Mouse (Mus musculus) midbrain, embryonic 10.5 days (tissue): Measurements from ENCODE around the gene Gse1. TPM values are rescaled to one million over a fixed set of nuclear protein-coding genes. Genes with fewer than 3 reads are reported as not detected.
A peak's percentile ranks its signal among the peaks of the same experiment; 100 is the strongest.

Source experiments
- DNase-seq: peaks from one replicate; pipeline ENCODE4 v3.0.0-alpha.2; 2017; ENCODE audit warnings: low spot score
- H3K27ac ChIP-seq: fragments of 300-500 bp; sonication (generic); replicated peaks from 2 replicates; pipeline ENCODE4 v1.5.1; 2016; ENCODE audit warnings: mild to moderate bottlenecking
- H3K27me3 ChIP-seq: fragments of 300-500 bp; sonication (generic); 2 replicates; pipeline ENCODE4 v1.6.1; 2016; ENCODE audit warnings: low read depth, mild to moderate bottlenecking; ENCODE audit not compliant: poor library complexity, severe bottlenecking
- H3K36me3 ChIP-seq: fragments of 300-500 bp; sonication (generic); 2 replicates; pipeline ENCODE4 v1.6.1; 2016; ENCODE audit warnings: mild to moderate bottlenecking, moderate library complexity
- H3K4me1 ChIP-seq: fragments of 300-500 bp; sonication (generic); 2 replicates; pipeline ENCODE4 v1.6.1; 2016
- H3K4me3 ChIP-seq: fragments of 300-500 bp; sonication (generic); 2 replicates; pipeline ENCODE4 v1.5.1; 2016; ENCODE audit warnings: mild to moderate bottlenecking, moderate library complexity
- H3K9me3 ChIP-seq: fragments of 300-500 bp; sonication (generic); replicated peaks from 2 replicates; pipeline ENCODE4 v1.6.1; 2016; ENCODE audit warnings: mild to moderate bottlenecking
- WGBS: fragments of 180-500 bp; shearing (Covaris S2); methylation state at CpG from one replicate; pipeline ENCODE4 v1.1.7; 2016; 5-methylcytosine and 5-hydroxymethylcytosine counted together
- polyA plus RNA-seq: library from polyadenylated mRNA; unstranded; fragments of >200 nt; fragmentation: Nextera tagmentation; extraction: Ambion mirVana; gene quantifications from 2 replicates; pipeline ENCODE4 v1.2.1, GENCODE M21; 2016

Gene Gse1
- polyA plus RNA-seq, 1 experiment from 2014 or later = 12.7 TPM

- H3K36me3 ChIP-seq = no peaks in the 10 kb centered on the region
- DNase-seq = no peak
- peak overlapping the region; percentile 86 for H3K27ac ChIP-seq
- WGBS = 64% methylated on average over 9 of the region's 11 CpGs
- H3K27me3 ChIP-seq = peaks cover 82% of the 10 kb centered on the region
- H3K4me3 ChIP-seq = no peak overlapping the region
- H3K9me3 ChIP-seq = no peaks in the 10 kb centered on the region
- H3K4me1 ChIP-seq = peaks cover 100% of the 10 kb centered on the region
Measured at GRCm38 (mm10) chr8:120415474-120415873, 187.2 kb downstream of the Gse1 start.

- Histone ChIP-seq H3K9me3 (no peaks in the 10 kb centered on the region), H3K27ac (peak overlapping the region; percentile 86), H3K27me3 (peaks cover 82% of the 10 kb centered on the region), H3K4me3 (peak overlapping the region; percentile 39), H3K4me1 (peaks cover 100% of the 10 kb centered on the region), H3K36me3 (no peaks in the 10 kb centered on the region)
- DNase-seq = no peak
- 49% methylated on average over 8 of the region's 8 CpGs for WGBS
Measured at GRCm38 (mm10) chr8:120416173-120416521, 187.9 kb downstream of the Gse1 start.

- peak; percentile 80 for DNase-seq
- no peaks in the 10 kb centered on the region for H3K9me3 ChIP-seq
- H3K27ac ChIP-seq = peak overlapping the region; percentile 86
- peak overlapping the region; percentile 39 for H3K4me3 ChIP-seq
- peaks cover 100% of the 10 kb centered on the region for H3K4me1 ChIP-seq
- no peaks in the 10 kb centered on the region for H3K36me3 ChIP-seq
- WGBS = 7% methylated on average over 33 of the region's 33 CpGs
- H3K27me3 ChIP-seq = peaks cover 82% of the 10 kb centered on the region
Measured at GRCm38 (mm10) chr8:120416522-120417394, 188.5 kb downstream of the Gse1 start.

GRCm38 (mm10) chr8:120418188-120418587 is 189.9 kb downstream of the Gse1 start:
- DNase-seq = no peak
- WGBS = 71% methylated on average over 5 of the region's 5 CpGs
- Histone ChIP-seq H3K27me3 (peaks cover 79% of the 10 kb centered on the region), H3K27ac (peak overlapping the region; percentile 86), H3K4me3 (no peak overlapping the region), H3K4me1 (peaks cover 100% of the 10 kb centered on the region), H3K36me3 (no peaks in the 10 kb centered on the region), H3K9me3 (no peaks in the 10 kb centered on the region)

- Histone ChIP-seq H3K27me3 (peaks cover 79% of the 10 kb centered on the region), H3K36me3 (no peaks in the 10 kb centered on the region), H3K4me1 (peaks cover 100% of the 10 kb centered on the region), H3K4me3 (no peak overlapping the region), H3K27ac (peak overlapping the region; percentile 7; the same call in 1 of the 2 replicates), H3K9me3 (no peaks in the 10 kb centered on the region)
- no peak for DNase-seq
- WGBS = 81% methylated on average over 9 of the region's 9 CpGs
Measured at GRCm38 (mm10) chr8:120419675-120420074, 191.4 kb downstream of the Gse1 start.

GRCm38 (mm10) chr8:120420226-120420625 is 192.0 kb downstream of the Gse1 start:
- H3K9me3 ChIP-seq = no peaks in the 10 kb centered on the region
- H3K27ac ChIP-seq = peak overlapping the region; percentile 87
- no peak for DNase-seq
- WGBS = 84% methylated on average over 5 of the region's 5 CpGs
- H3K4me1 ChIP-seq = peaks cover 100% of the 10 kb centered on the region
- H3K27me3 ChIP-seq = peaks cover 78% of the 10 kb centered on the region
- no peak overlapping the region for H3K4me3 ChIP-seq
- no peaks in the 10 kb centered on the region for H3K36me3 ChIP-seq

- Histone ChIP-seq H3K36me3 (no peaks in the 10 kb centered on the region), H3K4me3 (no peak overlapping the region; the same call in 1 of the 2 replicates), H3K4me1 (peaks cover 100% of the 10 kb centered on the region), H3K27me3 (peaks cover 80% of the 10 kb centered on the region), H3K9me3 (no peaks in the 10 kb centered on the region), H3K27ac (peak overlapping the region; percentile 87)
- peak; percentile 54 for DNase-seq
- WGBS = 6% methylated on average over 9 of the region's 9 CpGs
Measured at GRCm38 (mm10) chr8:120421638-120422037, 193.4 kb downstream of the Gse1 start.

GRCm38 (mm10) chr8:120422236-120422635 is 194.0 kb downstream of the Gse1 start:
- Histone ChIP-seq H3K36me3 (no peaks in the 10 kb centered on the region), H3K27ac (peak overlapping the region; percentile 87), H3K9me3 (no peaks in the 10 kb centered on the region), H3K4me1 (peaks cover 100% of the 10 kb centered on the region), H3K27me3 (peaks cover 80% of the 10 kb centered on the region), H3K4me3 (no peak overlapping the region)
- DNase-seq = no peak
- 89% methylated on average over 8 of the region's 8 CpGs for WGBS

GRCm38 (mm10) chr8:120423576-120423975 is 195.3 kb downstream of the Gse1 start:
- Histone ChIP-seq H3K4me3 (no peak overlapping the region), H3K4me1 (peaks cover 100% of the 10 kb centered on the region), H3K27ac (peak overlapping the region; percentile 87), H3K27me3 (peaks cover 84% of the 10 kb centered on the region), H3K9me3 (no peaks in the 10 kb centered on the region), H3K36me3 (no peaks in the 10 kb centered on the region)
- no peak for DNase-seq
- 35% methylated on average over 7 of the region's 7 CpGs for WGBS

GRCm38 (mm10) chr8:120424829-120425198 is 196.6 kb downstream of the Gse1 start:
- DNase-seq = no peak
- 37% methylated on average over 4 of the region's 4 CpGs for WGBS
- Histone ChIP-seq H3K4me3 (peak overlapping the region; percentile 29; the same call in 1 of the 2 replicates), H3K27ac (peak overlapping the region; percentile 87), H3K36me3 (no peaks in the 10 kb centered on the region), H3K9me3 (no peaks in the 10 kb centered on the region), H3K27me3 (peaks cover 81% of the 10 kb centered on the region), H3K4me1 (peaks cover 95% of the 10 kb centered on the region)

GRCm38 (mm10) chr8:120425199-120425941 is 197.1 kb downstream of the Gse1 start:
- peak; percentile 59 for DNase-seq
- H3K9me3 ChIP-seq = no peaks in the 10 kb centered on the region
- peaks cover 90% of the 10 kb centered on the region for H3K4me1 ChIP-seq
- no peaks in the 10 kb centered on the region for H3K36me3 ChIP-seq
- peak overlapping the region; percentile 29 for H3K4me3 ChIP-seq
- peaks cover 81% of the 10 kb centered on the region for H3K27me3 ChIP-seq
- H3K27ac ChIP-seq = peak overlapping the region; percentile 87
- 8% methylated on average over 8 of the region's 8 CpGs for WGBS

- no peak for DNase-seq
Measured at GRCm38 (mm10) chr8:120426105-120426504, 197.8 kb downstream of the Gse1 start.

More at GRCm38 (mm10) chr8:120426105-120426504, 197.8 kb downstream of the Gse1 start:
- WGBS = 40% methylated on average over 1 of the region's 1 CpGs
- peak overlapping the region; percentile 87 for H3K27ac ChIP-seq
- no peaks in the 10 kb centered on the region for H3K9me3 ChIP-seq
- peaks cover 90% of the 10 kb centered on the region for H3K4me1 ChIP-seq
- H3K36me3 ChIP-seq = no peaks in the 10 kb centered on the region
- peaks cover 81% of the 10 kb centered on the region for H3K27me3 ChIP-seq
- H3K4me3 ChIP-seq = peak overlapping the region; percentile 29
